Mouse (Mus musculus) megakaryocyte, adult 5-6 weeks (primary cell): ENCODE measurements at regions not wholly inside any gene's neighbourhood (a gene's known extent, or its start where the extent isn't known, plus 50 kb on each side); places are given as distances from the start of the nearest gene placed in this dataset.

Experiments
- ATAC-seq: 2 replicates; pipeline ENCODE4 v1.8.0; 2016; ENCODE audit warnings: mild to moderate bottlenecking, inconsistent platforms; ENCODE audit not compliant: poor library complexity, severe bottlenecking

GRCm38 (mm10) chr17:78023507-78024355 is 176.3 kb upstream of the Crim1 start:
- no peak for ATAC-seq

GRCm38 (mm10) chr17:78024356-78024723 is 175.7 kb upstream of the Crim1 start:
- ATAC-seq: no peak

GRCm38 (mm10) chr17:78025294-78025693 is 174.8 kb upstream of the Crim1 start:
- ATAC-seq: no peak

- ATAC-seq: no peak
Observed at GRCm38 (mm10) chr17:78035648-78036047, 164.4 kb upstream of the Crim1 start.

GRCm38 (mm10) chr17:78040338-78040737 is 159.7 kb upstream of the Crim1 start:
- ATAC-seq: no peak

- ATAC-seq: no peak
Observed at GRCm38 (mm10) chr17:78041204-78041603, 158.8 kb upstream of the Crim1 start.

- no peak for ATAC-seq
Observed at GRCm38 (mm10) chr17:78049766-78050165, 150.3 kb upstream of the Crim1 start.

- ATAC-seq: no peak
Observed at GRCm38 (mm10) chr17:78050203-78050602, 149.8 kb upstream of the Crim1 start.

GRCm38 (mm10) chr17:78075892-78076291 is 124.2 kb upstream of the Crim1 start:
- ATAC-seq: no peak

- ATAC-seq: 0 out of 2 replicates have a peak, but pooled peaks have one; percentile 21
Observed at GRCm38 (mm10) chr17:78078381-78078780, 121.7 kb upstream of the Crim1 start.

- no peak for ATAC-seq
Observed at GRCm38 (mm10) chr17:78084419-78084818, 115.6 kb upstream of the Crim1 start.

GRCm38 (mm10) chr17:78086963-78087362 is 113.1 kb upstream of the Crim1 start:
- peak; percentile 76 for ATAC-seq

GRCm38 (mm10) chr17:78097699-78098098 is 102.3 kb upstream of the Crim1 start:
- peak; percentile 76 for ATAC-seq

- ATAC-seq: no peak
Observed at GRCm38 (mm10) chr17:78108793-78109192, 91.3 kb upstream of the Crim1 start.

- no peak for ATAC-seq
Observed at GRCm38 (mm10) chr17:78109364-78110222, 90.5 kb upstream of the Crim1 start.

- ATAC-seq: no peak
Observed at GRCm38 (mm10) chr17:78132116-78132515, 67.9 kb upstream of the Crim1 start.

GRCm38 (mm10) chr17:78137986-78138385 is 62.1 kb upstream of the Crim1 start:
- no peak for ATAC-seq

GRCm38 (mm10) chr17:78140660-78141059 is 59.4 kb upstream of the Crim1 start:
- no peak for ATAC-seq

GRCm38 (mm10) chr17:78141136-78141535 is 58.9 kb upstream of the Crim1 start:
- ATAC-seq: no peak

GRCm38 (mm10) chr17:78142431-78142830 is 57.6 kb upstream of the Crim1 start:
- no peak for ATAC-seq

GRCm38 (mm10) chr17:78145335-78145734 is 54.7 kb upstream of the Crim1 start:
- no peak for ATAC-seq
